Mouse (Mus musculus): ENCODE measurements at regions not wholly inside any gene's neighbourhood (a gene's known extent, or its start where the extent isn't known, plus 50 kb on each side); places are given as distances from the start of the nearest gene placed in this dataset.

- Histone ChIP-seq H3K27ac (no peak overlapping the region), H3K9me3 (replicated peaks; ENCODE audit: low read length) (no peaks in the 10 kb centered on the region), H3K9ac (ENCODE audit: low read depth, low read length) (no peak overlapping the region), H3K36me3 (ENCODE audit: insufficient read depth, low read length) (no peaks in the 10 kb centered on the region), H3K27me3 (ENCODE audit: insufficient read depth, low read length) (no peaks in the 10 kb centered on the region), H3K4me1 (replicated peaks; ENCODE audit: insufficient read depth, low read length) (no peaks in the 10 kb centered on the region), H3K4me2 (ENCODE audit: low read length) (no peak overlapping the region), H3K4me3 (replicated peaks; ENCODE audit: low read depth, low read length) (no peak overlapping the region)
- TF ChIP-seq CTCF (IDR thresholded peaks at IDR 0.05; ENCODE audit: low read depth), result no peak
- ATAC-seq (replicated peaks; ENCODE audit: low FRiP score, low read depth), result no peak
- no peak for DNase-seq (ENCODE audit: low spot score)
- WGBS, result 83% methylated on average over 2 of the region's 2 CpGs
Measured at GRCm38 (mm10) chr12:56450261-56450660, 86.4 kb downstream of the Nkx2-1 start.

- H3K9ac ChIP-seq (ENCODE audit: low read depth, low read length), result no peak overlapping the region
Measured at GRCm38 (mm10) chr12:56448786-56449564, 87.7 kb downstream of the Nkx2-1 start.

GRCm38 (mm10) chr12:56441166-56441817 lies 95.4 kb downstream of the Nkx2-1 start:
- Histone ChIP-seq H3K9ac (ENCODE audit: low read depth, low read length) (no peak overlapping the region), H3K27me3 (ENCODE audit: insufficient read depth, low read length) (no peaks in the 10 kb centered on the region), H3K4me2 (ENCODE audit: low read length) (no peak overlapping the region), H3K27ac (no peak overlapping the region), H3K9me3 (replicated peaks; ENCODE audit: low read length) (no peaks in the 10 kb centered on the region), H3K36me3 (ENCODE audit: insufficient read depth, low read length) (no peaks in the 10 kb centered on the region), H3K4me3 (replicated peaks; ENCODE audit: low read depth, low read length) (no peak overlapping the region), H3K4me1 (replicated peaks; ENCODE audit: insufficient read depth, low read length) (no peaks in the 10 kb centered on the region)
- 47% methylated on average over 8 of the region's 8 CpGs for WGBS
- no peak for TF ChIP-seq CTCF (IDR thresholded peaks at IDR 0.05; ENCODE audit: low read depth)
- no peak for ATAC-seq (replicated peaks; ENCODE audit: low FRiP score, low read depth)
- DNase-seq (ENCODE audit: low spot score), result no peak

More at GRCm38 (mm10) chr12:56448786-56449564, 87.7 kb downstream of the Nkx2-1 start:
- no peaks in the 10 kb centered on the region for H3K27me3 ChIP-seq (ENCODE audit: insufficient read depth, low read length)
- H3K36me3 ChIP-seq (ENCODE audit: insufficient read depth, low read length), result no peaks in the 10 kb centered on the region
- H3K9me3 ChIP-seq (replicated peaks; ENCODE audit: low read length), result no peaks in the 10 kb centered on the region
- H3K4me3 ChIP-seq (replicated peaks; ENCODE audit: low read depth, low read length), result no peak overlapping the region
- no peak for TF ChIP-seq CTCF (IDR thresholded peaks at IDR 0.05; ENCODE audit: low read depth)
- H3K27ac ChIP-seq, result no peak overlapping the region
- 80% methylated on average over 12 of the region's 12 CpGs for WGBS
- ATAC-seq (replicated peaks; ENCODE audit: low FRiP score, low read depth) (no peak), DNase-seq (ENCODE audit: low spot score) (no peak)
- H3K4me1 ChIP-seq (replicated peaks; ENCODE audit: insufficient read depth, low read length), result no peaks in the 10 kb centered on the region
- H3K4me2 ChIP-seq (ENCODE audit: low read length), result no peak overlapping the region

GRCm38 (mm10) chr12:56440068-56440847 lies 94.6 kb upstream of the Mbip start:
- H3K9me3 ChIP-seq (replicated peaks; ENCODE audit: low read length), result no peaks in the 10 kb centered on the region
- H3K4me2 ChIP-seq (ENCODE audit: low read length), result no peak overlapping the region
- H3K4me3 ChIP-seq (replicated peaks; ENCODE audit: low read depth, low read length), result no peak overlapping the region
- no peaks in the 10 kb centered on the region for H3K36me3 ChIP-seq (ENCODE audit: insufficient read depth, low read length)
- no peak overlapping the region for H3K9ac ChIP-seq (ENCODE audit: low read depth, low read length)
- no peak overlapping the region for H3K27ac ChIP-seq
- TF ChIP-seq CTCF (IDR thresholded peaks at IDR 0.05; ENCODE audit: low read depth), result no peak
- H3K27me3 ChIP-seq (ENCODE audit: insufficient read depth, low read length), result no peaks in the 10 kb centered on the region
- DNase-seq (ENCODE audit: low spot score) (no peak), ATAC-seq (replicated peaks; ENCODE audit: low FRiP score, low read depth) (no peak)
- H3K4me1 ChIP-seq (replicated peaks; ENCODE audit: insufficient read depth, low read length), result no peaks in the 10 kb centered on the region
- 41% methylated on average over 12 of the region's 12 CpGs for WGBS

GRCm38 (mm10) chr12:56438384-56438783 lies 92.7 kb upstream of the Mbip start:
- WGBS, result 64% methylated on average over 3 of the region's 3 CpGs
- Histone ChIP-seq H3K4me2 (ENCODE audit: low read length) (no peak overlapping the region), H3K9ac (ENCODE audit: low read depth, low read length) (no peak overlapping the region), H3K27ac (no peak overlapping the region), H3K27me3 (ENCODE audit: insufficient read depth, low read length) (no peaks in the 10 kb centered on the region), H3K4me3 (replicated peaks; ENCODE audit: low read depth, low read length) (no peak overlapping the region), H3K36me3 (ENCODE audit: insufficient read depth, low read length) (no peaks in the 10 kb centered on the region), H3K9me3 (replicated peaks; ENCODE audit: low read length) (no peaks in the 10 kb centered on the region), H3K4me1 (replicated peaks; ENCODE audit: insufficient read depth, low read length) (no peaks in the 10 kb centered on the region)
- DNase-seq (ENCODE audit: low spot score) (no peak), ATAC-seq (replicated peaks; ENCODE audit: low FRiP score, low read depth) (no peak)
- TF ChIP-seq CTCF (IDR thresholded peaks at IDR 0.05; ENCODE audit: low read depth), result no peak

GRCm38 (mm10) chr12:56437975-56438374 lies 92.3 kb upstream of the Mbip start:
- DNase-seq (ENCODE audit: low spot score) (no peak), ATAC-seq (replicated peaks; ENCODE audit: low FRiP score, low read depth) (no peak)
- 76% methylated on average over 3 of the region's 3 CpGs for WGBS
- Histone ChIP-seq H3K4me2 (ENCODE audit: low read length) (no peak overlapping the region), H3K4me1 (replicated peaks; ENCODE audit: insufficient read depth, low read length) (no peaks in the 10 kb centered on the region), H3K9me3 (replicated peaks; ENCODE audit: low read length) (no peaks in the 10 kb centered on the region), H3K9ac (ENCODE audit: low read depth, low read length) (no peak overlapping the region), H3K27me3 (ENCODE audit: insufficient read depth, low read length) (no peaks in the 10 kb centered on the region), H3K36me3 (ENCODE audit: insufficient read depth, low read length) (no peaks in the 10 kb centered on the region), H3K4me3 (replicated peaks; ENCODE audit: low read depth, low read length) (no peak overlapping the region), H3K27ac (no peak overlapping the region)
- no peak for TF ChIP-seq CTCF (IDR thresholded peaks at IDR 0.05; ENCODE audit: low read depth)

All from kidney, postnatal 0 days (tissue).